Mouse (Mus musculus): ENCODE measurements at regions not wholly inside any gene's neighbourhood (a gene's known extent, or its start where the extent isn't known, plus 50 kb on each side); places are given as distances from the start of the nearest gene placed in this dataset. TPM values are rescaled to one million over a fixed set of nuclear protein-coding genes. Genes with fewer than 3 reads are reported as not detected.

- intact Hi-C loops (cut with DNase I) = no loop called here
- DNase-seq (ENCODE audit: extremely low spot score in 1 of 2, low spot score in 2 of 2) = no peak
These were observed 97.2 kb upstream of the Ccdc85a start for GRCm38 (mm10) chr11:28681311-28681710.

- intact Hi-C loops (cut with DNase I) = no loop called here
- no peak for DNase-seq (ENCODE audit: extremely low spot score in 1 of 2, low spot score in 2 of 2)
These were observed 86.6 kb upstream of the Ccdc85a start for GRCm38 (mm10) chr11:28670765-28671164.

- no peak for DNase-seq (ENCODE audit: extremely low spot score in 1 of 2, low spot score in 2 of 2)
- intact Hi-C loops (cut with DNase I) = no loop called here
These were observed 85.2 kb upstream of the Ccdc85a start for GRCm38 (mm10) chr11:28669359-28669758.

- no peak for DNase-seq (ENCODE audit: extremely low spot score in 1 of 2, low spot score in 2 of 2)
- intact Hi-C loops (cut with DNase I) = no loop called here
These were observed 76.3 kb upstream of the Ccdc85a start for GRCm38 (mm10) chr11:28660377-28660776.

- DNase-seq (ENCODE audit: extremely low spot score in 1 of 2, low spot score in 2 of 2) = no peak
- intact Hi-C loops (cut with DNase I) = no loop called here
These were observed 71.2 kb upstream of the Ccdc85a start for GRCm38 (mm10) chr11:28655169-28655846.

GRCm38 (mm10) chr11:28649446-28649845, 65.3 kb upstream of the Ccdc85a start:
- DNase-seq (ENCODE audit: extremely low spot score in 1 of 2, low spot score in 2 of 2) = no peak
- intact Hi-C loops (cut with DNase I) = no loop called here

- no peak for DNase-seq (ENCODE audit: extremely low spot score in 1 of 2, low spot score in 2 of 2)
- intact Hi-C loops (cut with DNase I) = no loop called here
These were observed 64.8 kb upstream of the Ccdc85a start for GRCm38 (mm10) chr11:28648916-28649315.

- no peak for DNase-seq (ENCODE audit: extremely low spot score in 1 of 2, low spot score in 2 of 2)
- intact Hi-C loops (cut with DNase I) = no loop called here
These were observed 55.0 kb upstream of the Ccdc85a start for GRCm38 (mm10) chr11:28639081-28639480.

GRCm38 (mm10) chr11:28636752-28637151, 52.6 kb upstream of the Ccdc85a start:
- DNase-seq (ENCODE audit: extremely low spot score in 1 of 2, low spot score in 2 of 2) = no peak

More at GRCm38 (mm10) chr11:28636752-28637151, 52.6 kb upstream of the Ccdc85a start:
- intact Hi-C loops (cut with DNase I) = no loop called here

Small RNA genes lying in the stretch of these regions (microRNA-seq; reads per million reads assigned to microRNA genes)
- 2.9 reads per million, percentile 2 among the genes with 10 or more reads in this experiment for gene Mir216a
- not detected for gene Mir216b
- gene Mir216c = not detected
- gene Mir217 = 36.8 reads per million, percentile 47 among the genes with 10 or more reads in this experiment

Data from left cerebral cortex, postnatal 10 days (tissue).